ENCODE assay signal across 8 mouse cellular contexts in the genomic region with DNA sequence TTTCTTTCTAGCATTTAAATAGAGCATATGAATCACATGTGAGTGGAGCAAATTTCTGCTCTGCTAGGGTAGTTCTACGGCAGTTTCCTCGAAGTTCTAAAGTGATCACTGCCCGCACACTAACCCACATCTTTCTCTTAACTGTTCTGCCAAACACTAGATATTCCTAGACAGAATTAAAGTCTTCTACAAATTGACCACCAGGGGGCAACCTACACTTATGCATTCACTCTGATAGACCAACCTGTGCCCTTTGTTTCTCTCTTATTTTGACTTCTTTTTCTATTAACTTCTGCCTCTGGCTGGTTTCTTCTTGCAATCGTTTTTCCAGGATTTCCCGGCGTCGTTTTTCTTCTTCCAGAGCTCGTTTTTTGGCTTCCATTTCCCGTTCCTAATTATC. TPM values are rescaled to one million over a fixed set of nuclear protein-coding genes. Genes with fewer than 3 reads are reported as not detected.
DNase-seq lines count a peak whose midpoint lies in the region; ATAC-seq and TF ChIP-seq lines count a peak whose summit lies in the region.
"Had no signal": no experiment of that assay in that cellular context is flagged by ENCODE, and none has a peak within 500 bp of the region (broad histone marks: within the 10 kb centered on the region; RNA-seq: fewer than 3 reads in every experiment).

No protein-coding gene starts in this region.

- no peak for TF ChIP-seq POLR2A in lung, adult 2 months (IDR thresholded peaks at IDR 0.05; ENCODE audit: borderline replicate concordance, extremely low read depth, low read depth, low read length)
- no peak for TF ChIP-seq POLR2A in limb, embryonic 14.5 days (IDR thresholded peaks at IDR 0.05; ENCODE audit: borderline replicate concordance, extremely low read depth, insufficient read depth, insufficient read length)

- H3K36me3 ChIP-seq in lung, embryonic 14.5 days (ENCODE audit: insufficient read depth): peaks cover 46% of the 10 kb centered on the region
- peaks cover 42% of the 10 kb centered on the region for H3K36me3 ChIP-seq in limb, embryonic 14.5 days (ENCODE audit: control insufficient read depth, insufficient read depth, low read length)

- no peaks in the 10 kb centered on the region for H3K9me3 ChIP-seq in lung, embryonic 14.5 days (ENCODE audit: low read depth, low read length)
- no peaks in the 10 kb centered on the region for H3K9me3 ChIP-seq in limb, embryonic 14.5 days (ENCODE audit: control insufficient read depth, low read length)

- peak; percentile 79 for TF ChIP-seq CTCF in lung, embryonic 14.5 days (IDR thresholded peaks at IDR 0.05; ENCODE audit: low read depth)
- no peak for TF ChIP-seq CTCF in lung, adult 2 months (IDR thresholded peaks at IDR 0.05; ENCODE audit: insufficient read depth, low read length)

- no peak overlapping the region for H3K27ac ChIP-seq in lung, embryonic 14.5 days (ENCODE audit: low read depth)
- H3K27ac ChIP-seq in limb, embryonic 14.5 days (replicated peaks; ENCODE audit: low read depth, low read length): no peak overlapping the region

- WGBS in lung, embryonic 14.5 days: 33% methylated on average over 9 of the region's 9 CpGs
- WGBS in lung, adult 2 months: 17% methylated on average over 9 of the region's 9 CpGs
- WGBS in limb, embryonic 14.5 days: 30% methylated on average over 9 of the region's 9 CpGs

- H3K4me3 ChIP-seq in lung, embryonic 14.5 days (ENCODE audit: low read depth, low read length): no peak overlapping the region
- no peak overlapping the region for H3K4me3 ChIP-seq in lung, adult 2 months (replicated peaks; ENCODE audit: extremely low read depth, low read depth, low read length)
- no peak overlapping the region for H3K4me3 ChIP-seq in limb, embryonic 14.5 days (replicated peaks; ENCODE audit: low read length)
- H3K4me3 ChIP-seq: myocyte had no signal

- ATAC-seq in lung, embryonic 14.5 days (ENCODE audit: insufficient read depth): peak; percentile 81
- ATAC-seq in limb, embryonic 14.5 days (ENCODE audit: low FRiP score, low read depth): peak; percentile 72

- H3K27me3 ChIP-seq in lung, embryonic 14.5 days (ENCODE audit: insufficient read depth, low read length): no peaks in the 10 kb centered on the region
- H3K27me3 ChIP-seq in limb, embryonic 14.5 days (ENCODE audit: control insufficient read depth, insufficient read depth, low read length): no peaks in the 10 kb centered on the region

- no peak overlapping the region for H3K9ac ChIP-seq in lung, embryonic 14.5 days
- H3K9ac ChIP-seq in limb, embryonic 14.5 days (ENCODE audit: low read depth, low read length, severe bottlenecking): no peak overlapping the region

- H3K4me1 ChIP-seq in lung, embryonic 14.5 days (ENCODE audit: insufficient read depth): no peaks in the 10 kb centered on the region
- peaks cover 8% of the 10 kb centered on the region; the same call in 1 of the 2 replicates for H3K4me1 ChIP-seq in lung, adult 2 months (ENCODE audit: control insufficient read depth, insufficient read depth, low read length)
- H3K4me1 ChIP-seq in limb, embryonic 14.5 days (ENCODE audit: control insufficient read depth, insufficient read depth, low read length): no peaks in the 10 kb centered on the region

- H3K4me2 ChIP-seq in lung, embryonic 14.5 days: no peak overlapping the region
- no peak overlapping the region for H3K4me2 ChIP-seq in limb, embryonic 14.5 days (replicated peaks; ENCODE audit: low read depth, low read length, severe bottlenecking)

- DNase-seq in lung, embryonic 14.5 days: peak; percentile 91
- no peak for DNase-seq in lung, adult 2 months
- peak; percentile 35 for DNase-seq in Muller cell, postnatal 12 days (ENCODE audit: inconsistent ontology term)
- DNase-seq in cerebellum, adult 9-11 months: peak; percentile 42
- peak; percentile 42 for DNase-seq in heart, postnatal 4 days
- peak; percentile 97 for DNase-seq in limb, embryonic 14.5 days (ENCODE audit: low spot score)
- DNase-seq in retina, embryonic 14.5 days (ENCODE audit: low spot score): peak; percentile 91

RNA-seq across cellular contexts. Expression of a gene that starts 14.1 kb away (rescaled TPM):
- 35.6 and 39.6 TPM in 2 replicates for polyA plus RNA-seq in lung, embryonic 14.5 days (2014; fragmentation: Nextera tagmentation; extraction: Ambion mirVana)
- 5.4 and 7.2 TPM in 2 replicates for polyA plus RNA-seq in lung, adult 2 months (2012; rRNA removed)
- total RNA-seq in heart, postnatal 4 days (2021): 10 to 100 TPM; 23.1 to 26.9 TPM
- 23.1 and 28.3 TPM in 2 replicates for polyA plus RNA-seq in limb, embryonic 14.5 days (2012; rRNA removed)
- 29.6 and 32.9 TPM in 2 replicates for polyA plus RNA-seq in limb, embryonic 14.5 days (2014; fragmentation: Nextera tagmentation; extraction: Ambion mirVana)

RNA-seq across cellular contexts. Expression of a gene that starts 32.4 kb away (rescaled TPM):
- polyA plus RNA-seq in lung, embryonic 14.5 days (2014; fragmentation: Nextera tagmentation; extraction: Ambion mirVana): 5.1 and 5.2 TPM in 2 replicates
- 0.58 and 1.1 TPM in 2 replicates for polyA plus RNA-seq in lung, adult 2 months (2012; rRNA removed)
- total RNA-seq in heart, postnatal 4 days (2021): under 1 TPM; 0.43 to 0.57 TPM
- polyA plus RNA-seq in limb, embryonic 14.5 days (2012; rRNA removed): 12.9 and 14.6 TPM in 2 replicates
- polyA plus RNA-seq in limb, embryonic 14.5 days (2014; fragmentation: Nextera tagmentation; extraction: Ambion mirVana): 8.1 and 10.8 TPM in 2 replicates
